Mouse (Mus musculus) cerebellum, adult 11 months (tissue): ENCODE results near the gene Rerg.
"Not testable (repeated sequence)": the region's sequence is repeated elsewhere in the genome, so short reads cannot be mapped to it uniquely, and the experiment has no call there.

Experiments used
- DNase-seq: peaks from one replicate; pipeline ENCODE4 v3.0.0; 2022

The Rerg gene

GRCm38 (mm10) chr6:137065506-137065905 lies 104.8 kb downstream of the Rerg start:
- no peak for DNase-seq

DNA sequence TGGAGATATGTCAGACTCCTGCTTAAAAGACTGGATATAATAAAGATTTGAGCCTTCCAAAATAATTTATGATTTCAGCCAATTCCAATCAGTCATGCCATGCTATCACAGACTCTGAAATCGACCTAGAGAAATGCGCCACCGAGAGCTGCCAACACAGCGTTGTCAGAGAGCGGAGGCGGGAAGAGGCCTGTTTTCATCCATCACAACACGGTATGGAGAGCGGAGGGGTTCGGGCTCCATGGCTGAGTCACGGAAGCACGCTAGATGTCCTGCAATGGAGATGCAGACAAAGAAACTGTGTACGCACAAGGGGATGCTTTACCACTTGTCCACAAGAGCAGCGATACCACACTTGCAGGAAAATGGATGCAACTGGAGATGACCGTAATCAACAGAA lies 105.5 kb downstream of the Rerg start:
- no peak for DNase-seq

- DNase-seq: no peak
These were observed 106.9 kb downstream of the Rerg start for GRCm38 (mm10) chr6:137063239-137063940.

GRCm38 (mm10) chr6:137061880-137062531 lies 108.3 kb downstream of the Rerg start:
- DNase-seq: no peak

DNA sequence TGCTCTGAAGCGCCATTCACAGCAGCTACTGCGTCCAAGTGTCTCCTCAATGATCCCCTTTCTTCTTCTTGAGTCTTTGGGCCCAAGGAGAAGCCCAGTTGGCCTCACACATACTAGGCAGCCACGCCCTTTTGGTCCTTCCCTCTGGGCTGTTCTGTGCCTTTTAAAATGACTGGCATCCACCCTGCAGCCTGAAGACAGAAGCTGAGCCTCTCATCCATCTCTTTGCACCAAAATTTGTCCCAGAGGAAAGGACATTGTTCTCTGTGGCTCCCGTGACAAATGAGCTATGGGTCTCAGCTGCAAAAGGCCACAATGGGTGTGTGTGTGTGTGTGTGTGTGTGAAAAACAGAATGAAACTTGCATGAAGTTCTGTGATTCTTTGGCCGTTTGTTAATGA lies 109.7 kb downstream of the Rerg start:
- DNase-seq: no peak

DNA sequence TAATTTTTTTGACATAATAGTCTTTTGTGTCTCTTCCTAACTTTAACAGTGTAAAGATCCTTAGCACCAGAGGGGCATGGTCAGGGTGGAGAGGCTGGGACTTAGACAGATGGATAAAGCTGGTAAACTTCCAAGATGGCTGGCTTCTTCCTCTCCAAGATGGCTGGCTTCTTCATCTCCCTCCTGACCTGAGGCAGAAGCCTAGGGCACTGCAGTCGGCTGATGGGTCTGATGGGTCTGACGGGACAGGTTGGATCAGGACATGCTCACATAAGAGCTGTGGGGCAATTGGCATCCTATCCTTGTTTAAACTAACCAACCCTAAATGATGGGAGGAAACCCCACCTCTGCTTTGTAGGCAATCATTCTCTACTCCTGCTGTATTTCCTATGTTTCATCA lies 112.0 kb downstream of the Rerg start:
- DNase-seq: no peak

- DNase-seq: no peak
These were observed 116.2 kb downstream of the Rerg start for GRCm38 (mm10) chr6:137054073-137054472.

GRCm38 (mm10) chr6:137053464-137053863 lies 116.8 kb downstream of the Rerg start:
- DNase-seq: no peak

- no peak for DNase-seq
These were observed 117.3 kb downstream of the Rerg start for GRCm38 (mm10) chr6:137053006-137053405.

DNA sequence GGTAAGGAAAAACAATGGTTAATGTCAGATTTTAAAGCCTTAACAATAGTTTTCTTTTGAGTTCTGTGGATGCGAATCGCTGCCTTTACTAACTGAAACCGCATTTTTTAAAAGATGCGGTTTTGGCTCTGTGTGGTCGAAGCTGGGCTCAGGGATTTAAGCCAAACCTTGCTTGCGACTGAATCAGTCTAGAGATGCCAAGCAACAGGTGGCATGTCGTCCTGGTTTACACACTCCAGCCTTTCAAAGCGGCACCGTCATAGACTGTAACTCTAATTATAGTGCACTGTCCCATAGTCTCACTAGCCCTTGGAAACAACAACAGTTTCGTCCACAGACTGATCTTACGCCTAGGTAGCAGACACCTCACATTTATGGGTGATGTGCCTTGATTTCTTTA lies 123.3 kb downstream of the Rerg start:
- no peak for DNase-seq

- no peak for DNase-seq
These were observed 125.2 kb downstream of the Rerg start for GRCm38 (mm10) chr6:137045011-137045504.

GRCm38 (mm10) chr6:137035611-137036395 lies 134.5 kb downstream of the Rerg start:
- DNase-seq: not testable (repeated sequence)

GRCm38 (mm10) chr6:137030611-137031097 lies 139.6 kb downstream of the Rerg start:
- no peak for DNase-seq

DNA sequence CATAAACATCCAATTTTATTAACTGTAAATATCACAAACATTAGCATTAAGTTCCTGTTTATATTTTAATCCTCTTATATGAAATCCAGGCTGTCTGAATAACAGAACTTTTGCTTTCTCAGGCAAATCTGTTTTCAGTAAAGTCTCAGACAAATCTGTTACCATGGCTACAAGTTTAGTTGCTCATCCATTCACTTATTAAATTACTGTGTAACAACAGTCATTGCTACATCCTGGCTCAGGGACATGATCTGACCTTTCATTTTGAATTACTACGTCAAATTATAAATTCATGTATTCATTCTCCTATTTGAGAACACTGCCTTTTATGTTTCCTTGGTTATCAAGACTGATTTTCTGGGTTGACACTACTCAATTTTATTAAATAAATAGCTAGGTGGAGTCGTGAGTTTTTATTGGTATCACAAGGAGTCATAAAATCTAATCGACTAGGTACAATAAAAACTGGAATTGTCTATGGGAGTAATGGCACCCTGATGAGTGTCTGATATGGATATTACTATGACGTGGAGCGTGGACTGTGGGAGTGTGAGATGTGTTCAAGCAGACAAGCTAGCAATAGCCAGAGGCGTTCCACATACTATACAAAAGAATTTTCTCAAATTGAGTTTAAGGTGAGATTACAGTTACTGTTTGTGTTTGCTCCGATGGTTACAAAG lies 140.2 kb downstream of the Rerg start:
- no peak for DNase-seq

GRCm38 (mm10) chr6:137025461-137025860 lies 144.8 kb downstream of the Rerg start:
- no peak for DNase-seq

GRCm38 (mm10) chr6:137024541-137024940 lies 145.8 kb downstream of the Rerg start:
- DNase-seq: no peak

DNA sequence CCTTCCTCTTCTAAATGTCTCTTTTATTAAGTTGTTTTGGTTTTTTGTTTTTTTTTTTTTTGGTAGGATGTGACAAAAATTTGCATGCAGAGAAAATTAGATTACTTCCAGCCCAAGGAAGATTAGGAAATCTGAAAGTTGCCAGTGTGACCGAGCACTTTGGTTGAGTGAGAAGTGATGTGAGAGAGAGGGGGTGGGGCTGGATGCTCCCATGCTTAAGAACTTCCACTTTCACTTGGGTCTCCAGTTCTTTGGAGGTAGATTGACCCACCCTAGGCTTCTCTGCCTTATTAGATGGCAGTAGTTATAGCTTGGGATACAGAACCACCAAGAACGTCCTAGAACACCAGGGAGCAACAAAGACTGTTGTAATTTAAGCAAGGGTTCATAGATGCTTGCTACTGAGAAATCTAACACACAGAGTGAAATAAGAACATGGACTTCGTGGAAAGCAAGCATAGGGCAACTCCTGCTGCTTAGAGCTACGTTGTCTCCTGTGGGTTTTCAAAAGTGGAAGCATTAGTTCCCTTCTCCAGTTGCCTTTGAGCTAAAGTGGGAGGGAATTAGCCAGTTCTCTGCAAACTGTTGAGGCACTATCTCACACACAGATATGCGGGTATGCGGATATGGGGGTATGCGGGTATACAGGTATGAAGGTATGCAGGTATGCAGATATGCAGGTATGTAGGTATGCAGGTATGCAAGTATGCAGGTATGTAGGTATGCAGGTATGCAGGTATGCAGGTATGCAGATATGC lies 152.9 kb downstream of the Rerg start:
- DNase-seq: no peak

DNA sequence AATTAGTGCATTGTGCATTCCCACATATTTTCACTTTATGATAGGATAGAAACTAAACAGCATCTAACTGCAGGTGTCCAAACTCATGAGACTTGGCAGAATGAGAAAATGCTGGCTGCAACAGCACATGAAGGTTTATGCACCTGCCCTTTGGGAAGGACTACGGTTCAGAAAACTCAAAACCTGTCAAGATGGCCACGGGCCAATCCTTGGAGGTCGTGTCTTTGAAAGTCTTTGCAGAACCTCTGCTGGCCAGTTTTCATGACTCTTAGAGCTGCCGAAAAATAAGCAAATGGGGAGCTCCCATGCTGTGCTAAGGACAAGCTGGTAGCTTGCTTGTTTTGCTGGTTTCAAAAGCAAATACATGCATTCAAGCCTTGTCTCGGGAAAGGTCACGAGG lies 156.0 kb downstream of the Rerg start:
- no peak for DNase-seq

GRCm38 (mm10) chr6:137011187-137011586 lies 159.1 kb downstream of the Rerg start:
- DNase-seq: no peak
